Comparison of ENCODE assay signal across 13 mouse cellular contexts in genomic region chr16:35067095-35067494, GRCm38 (mm10). TPM values are rescaled to one million over a fixed set of nuclear protein-coding genes. Genes with fewer than 3 reads are reported as not detected.
A peak's percentile ranks its signal among the peaks of the same experiment; 100 is the strongest.
DNase-seq lines count a peak whose midpoint lies in the region; ATAC-seq and TF ChIP-seq lines count a peak whose summit lies in the region.
"Had no signal": no experiment of that assay in that cellular context is flagged by ENCODE, and none has a peak within 500 bp of the region (broad histone marks: within the 10 kb centered on the region; RNA-seq: fewer than 3 reads in every experiment).

No protein-coding gene starts in this region.

- no peak overlapping the region for H3K9ac ChIP-seq in forebrain, embryonic 14.5 days (ENCODE audit: low read length)
- no peak overlapping the region for H3K9ac ChIP-seq in forebrain, embryonic 11.5 days (ENCODE audit: low read length)
- no peak overlapping the region for H3K9ac ChIP-seq in lung, embryonic 14.5 days
- no peak overlapping the region; the same call in 1 of the 2 replicates for H3K9ac ChIP-seq in heart, embryonic 13.5 days
- H3K9ac ChIP-seq: limb, embryonic 15.5 days had no signal

- WGBS in forebrain, embryonic 14.5 days = 29% methylated on average over 8 of the region's 8 CpGs
- WGBS in forebrain, embryonic 11.5 days = 41% methylated on average over 8 of the region's 8 CpGs
- 52% methylated on average over 8 of the region's 8 CpGs for WGBS in lung, embryonic 14.5 days
- WGBS in heart, embryonic 13.5 days = 32% methylated on average over 8 of the region's 8 CpGs

- no peak overlapping the region for H3K27ac ChIP-seq in forebrain, embryonic 14.5 days (ENCODE audit: low read depth, low read length)
- no peak overlapping the region for H3K27ac ChIP-seq in forebrain, embryonic 11.5 days (ENCODE audit: low read depth, low read length)
- no peak overlapping the region for H3K27ac ChIP-seq in lung, embryonic 14.5 days (ENCODE audit: low read depth)
- 0 out of 2 replicates have a peak overlapping the region, but pooled peaks have one; percentile 20 for H3K27ac ChIP-seq in heart, embryonic 13.5 days (replicated peaks)
- H3K27ac ChIP-seq: limb, embryonic 15.5 days; stomach, postnatal 0 days had no signal

- H3K36me3 ChIP-seq in forebrain, embryonic 14.5 days (ENCODE audit: control insufficient read depth, insufficient read depth, low read length) = 0 out of 2 replicates have a peak, but pooled peaks cover 6% of the 10 kb centered on the region
- no peaks in the 10 kb centered on the region for H3K36me3 ChIP-seq in forebrain, embryonic 11.5 days (ENCODE audit: control insufficient read depth, insufficient read depth, low read length)
- H3K36me3 ChIP-seq in lung, embryonic 14.5 days (ENCODE audit: insufficient read depth) = peaks cover 7% of the 10 kb centered on the region; the same call in 1 of the 2 replicates
- H3K36me3 ChIP-seq in heart, embryonic 13.5 days = peaks cover 6% of the 10 kb centered on the region; the same call in 1 of the 2 replicates

- DNase-seq in forebrain, embryonic 14.5 days (ENCODE audit: low spot score) = peak; percentile 21
- no peak for DNase-seq in forebrain, embryonic 11.5 days (ENCODE audit: low spot score)
- DNase-seq in lung, embryonic 14.5 days = peak; percentile 12
- DNase-seq in lung, postnatal 14 days = no peak
- DNase-seq in lung, postnatal 36 days = peak; percentile 16
- no peak for DNase-seq in layer of hippocampus, adult 9-11 months
- no peak for DNase-seq in urinary bladder, postnatal 25 days (ENCODE audit: low spot score)
- DNase-seq: cerebellum, postnatal 14 days; right cerebral cortex, postnatal 25 days had no signal

- no peak overlapping the region for H3K4me2 ChIP-seq in forebrain, embryonic 14.5 days (ENCODE audit: low read length)
- no peak overlapping the region for H3K4me2 ChIP-seq in forebrain, embryonic 11.5 days (ENCODE audit: low read depth, low read length, severe bottlenecking)
- no peak overlapping the region for H3K4me2 ChIP-seq in lung, embryonic 14.5 days
- H3K4me2 ChIP-seq in heart, embryonic 13.5 days = peak overlapping the region; percentile 36
- H3K4me2 ChIP-seq: limb, embryonic 15.5 days had no signal

- no peaks in the 10 kb centered on the region for H3K27me3 ChIP-seq in forebrain, embryonic 14.5 days (replicated peaks; ENCODE audit: control insufficient read depth, insufficient read depth, low read length)
- H3K27me3 ChIP-seq in forebrain, embryonic 11.5 days (ENCODE audit: control insufficient read depth, insufficient read depth, low read length) = no peaks in the 10 kb centered on the region
- H3K27me3 ChIP-seq in lung, embryonic 14.5 days (ENCODE audit: insufficient read depth, low read length) = no peaks in the 10 kb centered on the region
- H3K27me3 ChIP-seq in heart, embryonic 13.5 days (replicated peaks) = no peaks in the 10 kb centered on the region
- H3K27me3 ChIP-seq: limb, embryonic 15.5 days had no signal

- no peak for ATAC-seq in forebrain, embryonic 14.5 days
- no peak for ATAC-seq in forebrain, embryonic 11.5 days (replicated peaks; ENCODE audit: low FRiP score)
- ATAC-seq in lung, embryonic 14.5 days (ENCODE audit: insufficient read depth) = no peak
- no peak for ATAC-seq in heart, embryonic 13.5 days (ENCODE audit: extremely low read depth, insufficient number of reproducible peaks, low FRiP score, low TSS enrichment)
- ATAC-seq: activated CD4-positive, CD25-positive, alpha-beta regulatory T cell, adult 4 months had no signal

- TF ChIP-seq CTCF in lung, embryonic 14.5 days (IDR thresholded peaks at IDR 0.05; ENCODE audit: low read depth) = no peak

- H3K9me3 ChIP-seq in forebrain, embryonic 14.5 days (replicated peaks; ENCODE audit: control insufficient read depth, low read length) = no peaks in the 10 kb centered on the region
- no peaks in the 10 kb centered on the region for H3K9me3 ChIP-seq in forebrain, embryonic 11.5 days (ENCODE audit: control insufficient read depth, low read length)
- no peaks in the 10 kb centered on the region for H3K9me3 ChIP-seq in lung, embryonic 14.5 days (ENCODE audit: low read depth, low read length)
- no peaks in the 10 kb centered on the region for H3K9me3 ChIP-seq in heart, embryonic 13.5 days
- H3K9me3 ChIP-seq: limb, embryonic 15.5 days had no signal

- no peak overlapping the region for H3K4me3 ChIP-seq in forebrain, embryonic 14.5 days (ENCODE audit: low read depth, low read length)
- H3K4me3 ChIP-seq in forebrain, embryonic 11.5 days (ENCODE audit: low read depth, low read length) = no peak overlapping the region
- no peak overlapping the region for H3K4me3 ChIP-seq in lung, embryonic 14.5 days (ENCODE audit: low read depth, low read length)
- no peak overlapping the region for H3K4me3 ChIP-seq in heart, embryonic 13.5 days
- H3K4me3 ChIP-seq: limb, embryonic 15.5 days had no signal

- no peaks in the 10 kb centered on the region for H3K4me1 ChIP-seq in forebrain, embryonic 14.5 days (ENCODE audit: control insufficient read depth, insufficient read depth, low read length)
- 0 out of 2 replicates have a peak, but pooled peaks cover 2% of the 10 kb centered on the region for H3K4me1 ChIP-seq in forebrain, embryonic 11.5 days (replicated peaks; ENCODE audit: control insufficient read depth, insufficient read depth, low read length)
- no peaks in the 10 kb centered on the region for H3K4me1 ChIP-seq in lung, embryonic 14.5 days (ENCODE audit: insufficient read depth)
- peaks cover 26% of the 10 kb centered on the region for H3K4me1 ChIP-seq in heart, embryonic 13.5 days

RNA-seq across cellular contexts. Expression of gene Hacd2, which starts 44.9 kb away (rescaled TPM):
- polyA plus RNA-seq in forebrain, embryonic 14.5 days (2014; fragmentation: Nextera tagmentation; extraction: Ambion mirVana) = 19.8 and 32.1 TPM in 2 replicates
- 24.4 and 33.9 TPM in 2 replicates for polyA plus RNA-seq in forebrain, embryonic 11.5 days (2014; fragmentation: Nextera tagmentation; extraction: Ambion mirVana)
- polyA plus RNA-seq in lung, embryonic 14.5 days (2014; fragmentation: Nextera tagmentation; extraction: Ambion mirVana) = 49.7 and 50.8 TPM in 2 replicates
- 58.1 and 71.5 TPM in 2 replicates for polyA plus RNA-seq in heart, embryonic 13.5 days (2015; fragmentation: Nextera tagmentation; extraction: Ambion mirVana)

Comparison
In these comparisons a context has a peak if more than half of its experiments do, and no peak if none do; other contexts are left out.
1. DNase-seq: peak in forebrain, embryonic 14.5 days (single experiment), lung, embryonic 14.5 days (single experiment) and lung, postnatal 36 days (single experiment); none in forebrain, embryonic 11.5 days (single experiment), lung, postnatal 14 days (single experiment), layer of hippocampus, adult 9-11 months (single experiment) and urinary bladder, postnatal 25 days (single experiment).